Mouse (Mus musculus): ENCODE data around the gene Pfn1.

Pfn1 gene

DNA sequence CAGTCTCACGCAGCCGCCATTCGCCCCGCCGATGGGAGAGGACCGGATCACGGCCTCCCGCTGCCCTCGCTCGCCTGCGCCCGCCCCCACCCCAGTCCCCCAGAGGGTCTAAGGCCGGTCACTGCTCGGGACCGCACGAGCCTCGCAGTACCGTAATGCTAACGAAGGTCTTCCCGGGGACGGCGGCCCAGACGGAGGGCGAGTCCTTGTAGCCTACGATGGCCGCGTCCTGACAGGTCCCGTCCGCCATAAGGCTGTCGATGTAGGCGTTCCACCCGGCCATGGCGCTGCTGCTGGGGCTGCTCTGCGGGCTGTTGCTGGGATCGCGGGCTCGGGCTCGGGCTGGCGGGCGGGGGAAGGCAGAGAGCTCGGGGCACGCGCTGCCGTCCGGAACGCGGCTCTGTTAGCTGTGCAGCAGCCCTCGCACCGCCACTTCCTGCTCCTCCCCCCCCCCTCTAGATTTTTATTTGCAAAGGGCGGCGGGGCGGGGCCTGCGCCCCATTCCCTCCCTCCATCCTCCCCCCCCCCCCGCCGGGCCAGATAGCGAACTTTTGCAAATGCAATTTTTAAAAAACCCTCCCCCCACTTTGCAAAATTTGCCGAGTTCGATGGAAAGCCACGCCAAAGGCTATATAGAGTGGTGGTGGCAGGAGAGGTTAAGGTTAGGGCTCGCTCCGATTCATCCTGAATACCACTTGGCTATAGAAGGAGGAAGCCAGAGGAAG lies at the start of gene Pfn1:
Gene Pfn1, minus strand, starts transcription at position 447 of the 725 bp plus-strand sequence.
- peak; percentile 70 to 85 for DNase-seq (ENCODE audit: low spot score in 2 of 2)

DNA sequence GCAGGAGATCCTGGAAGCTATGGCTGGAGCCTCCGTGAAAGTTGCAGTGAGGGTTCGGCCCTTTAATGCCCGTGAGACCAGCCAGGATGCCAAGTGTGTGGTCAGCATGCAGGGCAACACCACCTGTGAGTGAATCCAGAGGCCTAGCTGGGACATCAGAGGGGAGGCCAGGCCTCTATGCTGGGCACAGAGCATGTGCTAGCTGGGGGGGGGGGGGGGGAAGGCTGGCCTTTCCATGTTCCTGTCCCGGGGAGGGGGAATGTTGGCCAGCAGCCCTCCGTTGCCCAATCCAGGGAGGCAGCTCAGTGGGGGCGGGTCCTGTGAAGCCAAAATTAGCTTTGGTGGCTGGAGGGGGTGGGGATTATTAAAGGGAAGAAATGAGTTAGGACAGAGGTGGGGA lies 48.3 kb upstream of the Pfn1 start:
- DNase-seq (ENCODE audit: low spot score in 2 of 2), result no peak

DNA sequence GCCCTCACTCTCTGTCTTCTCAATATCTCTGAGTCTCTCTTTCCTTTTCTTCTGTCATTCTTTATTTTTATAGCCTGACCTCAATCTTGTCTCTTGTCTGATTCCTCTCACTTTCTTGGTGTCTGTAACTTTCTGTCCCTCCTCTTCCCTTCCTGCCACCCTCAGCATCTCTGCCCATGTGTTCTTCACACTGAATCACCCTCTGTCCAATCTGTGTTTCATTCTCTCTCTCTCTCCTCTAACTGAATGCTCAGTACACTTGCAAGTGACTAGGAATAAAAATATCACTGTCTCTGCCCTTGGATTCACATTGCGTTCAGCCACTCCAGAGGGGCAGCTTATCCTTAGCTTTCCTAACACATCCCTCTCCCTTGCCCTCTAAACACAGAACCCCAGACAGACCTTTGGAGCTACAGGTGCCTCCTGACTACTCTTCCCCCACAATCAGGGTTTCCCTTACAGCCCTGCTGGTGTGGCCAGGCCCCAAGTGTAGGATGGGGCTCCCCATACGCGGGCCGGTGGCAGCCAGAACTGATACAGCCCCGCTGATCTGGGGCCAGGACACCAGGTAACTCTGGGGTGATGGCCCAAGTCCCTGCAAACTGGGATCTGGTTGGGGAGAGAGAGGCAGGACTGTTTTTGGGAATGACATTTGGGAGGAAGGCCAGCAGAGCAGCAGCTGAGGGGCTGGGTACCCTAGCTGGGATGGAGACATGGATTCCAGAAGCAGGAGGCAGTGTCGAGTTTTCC lies 47.7 kb upstream of the Pfn1 start:
- DNase-seq (ENCODE audit: low spot score in 2 of 2), result no peak

GRCm38 (mm10) chr11:70701221-70701955 lies 46.9 kb upstream of the Pfn1 start:
- DNase-seq (ENCODE audit: low spot score in 2 of 2), result no peak

DNA sequence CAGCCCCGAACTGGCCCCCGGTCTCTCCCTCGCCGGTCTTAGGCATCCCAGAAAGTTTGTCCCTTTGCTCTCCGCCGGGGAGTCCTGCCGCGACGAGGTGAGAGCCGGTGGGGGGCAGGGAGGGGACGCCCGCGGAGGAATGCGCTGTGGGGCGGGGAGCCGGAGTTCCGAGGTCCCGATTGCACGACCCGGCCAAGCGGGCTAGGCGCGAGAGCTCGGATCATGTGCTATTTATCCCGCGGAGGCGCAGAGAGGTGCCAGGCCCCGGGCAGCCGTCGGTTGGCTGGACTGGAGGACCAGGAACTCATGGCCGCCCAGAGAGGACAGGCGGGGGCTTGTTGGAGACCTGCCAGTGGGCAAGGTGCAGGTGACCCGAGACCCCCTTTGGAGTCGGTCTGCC lies 46.2 kb upstream of the Pfn1 start:
- DNase-seq (ENCODE audit: low spot score in 2 of 2), result peak; percentile 63 to 69

DNA sequence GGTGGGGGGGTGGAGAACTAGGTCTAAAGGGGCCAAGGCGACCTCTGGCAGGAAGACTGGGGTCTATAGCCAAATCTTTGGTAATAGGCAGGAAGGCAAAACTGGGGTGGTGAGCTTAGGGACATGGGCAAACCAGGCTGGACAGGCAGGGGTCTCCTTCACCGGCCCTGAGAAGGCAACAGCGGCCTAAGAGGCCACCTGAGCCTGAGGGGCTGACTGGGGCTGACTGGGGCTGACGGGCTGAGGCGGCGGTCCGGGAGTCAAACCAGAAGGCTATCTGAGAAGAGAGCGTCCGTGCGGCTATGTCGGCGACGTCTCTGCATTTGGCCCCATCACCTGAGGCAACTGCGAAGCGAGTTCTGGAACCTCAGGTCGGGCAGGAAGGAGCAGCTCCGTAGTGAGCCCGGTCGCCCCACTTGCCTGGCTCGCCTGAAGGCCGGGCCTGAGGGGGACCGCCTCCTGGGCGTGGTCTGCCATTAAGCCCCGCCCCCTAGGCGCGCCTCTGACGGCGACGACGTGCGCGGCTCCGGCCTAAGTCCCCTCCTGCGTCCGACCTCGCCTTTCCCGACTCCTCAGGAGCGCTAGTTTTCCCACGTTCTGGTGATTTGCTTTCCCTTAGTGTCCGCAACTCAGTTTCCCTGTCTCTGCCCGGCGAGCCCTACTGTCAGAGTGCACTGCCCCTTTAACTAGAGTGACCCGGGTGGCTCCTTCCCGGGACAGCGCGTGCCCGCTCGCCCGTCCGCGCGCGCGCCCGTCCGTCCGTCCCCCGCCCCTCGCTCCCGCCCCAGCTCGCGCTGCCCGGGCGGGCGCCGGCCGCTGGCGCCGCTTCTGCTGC lies 45.5 kb upstream of the Pfn1 start, which contains the start of the genes Inca1 and Kif1c:
Gene Inca1, minus strand, starts transcription at position 434 of the 835 bp plus-strand sequence.
Gene Kif1c, plus strand, starts transcription at position 827 of the 835 bp plus-strand sequence.
- DNase-seq (ENCODE audit: low spot score in 2 of 2), result peak; percentile 96 to 97

GRCm38 (mm10) chr11:70699051-70699450 lies 44.6 kb upstream of the Pfn1 start:
- DNase-seq (ENCODE audit: low spot score in 2 of 2), result no peak

GRCm38 (mm10) chr11:70697376-70697775 lies 42.9 kb upstream of the Pfn1 start:
- DNase-seq (ENCODE audit: low spot score in 2 of 2), result no peak

- no peak for DNase-seq (ENCODE audit: low spot score in 2 of 2)
These were observed 39.1 kb upstream of the Pfn1 start for GRCm38 (mm10) chr11:70693504-70693903.

- no peak for DNase-seq (ENCODE audit: low spot score in 2 of 2)
These were observed 35.1 kb upstream of the Pfn1 start for GRCm38 (mm10) chr11:70689578-70689977.

- DNase-seq (ENCODE audit: low spot score in 2 of 2), result no peak
These were observed 33.9 kb upstream of the Pfn1 start for GRCm38 (mm10) chr11:70688372-70688771.

- peak; percentile 76 to 86 for DNase-seq (ENCODE audit: low spot score in 2 of 2)
These were observed 33.3 kb upstream of the Pfn1 start, which contains the start of gene Camta2 for GRCm38 (mm10) chr11:70687601-70688199. Gene Camta2, minus strand, starts transcription at chr11:70688105.

GRCm38 (mm10) chr11:70686901-70687566 lies 32.6 kb upstream of the Pfn1 start:
- DNase-seq (ENCODE audit: low spot score in 2 of 2), result peak in 1 of 2 experiments; percentile 32

DNA sequence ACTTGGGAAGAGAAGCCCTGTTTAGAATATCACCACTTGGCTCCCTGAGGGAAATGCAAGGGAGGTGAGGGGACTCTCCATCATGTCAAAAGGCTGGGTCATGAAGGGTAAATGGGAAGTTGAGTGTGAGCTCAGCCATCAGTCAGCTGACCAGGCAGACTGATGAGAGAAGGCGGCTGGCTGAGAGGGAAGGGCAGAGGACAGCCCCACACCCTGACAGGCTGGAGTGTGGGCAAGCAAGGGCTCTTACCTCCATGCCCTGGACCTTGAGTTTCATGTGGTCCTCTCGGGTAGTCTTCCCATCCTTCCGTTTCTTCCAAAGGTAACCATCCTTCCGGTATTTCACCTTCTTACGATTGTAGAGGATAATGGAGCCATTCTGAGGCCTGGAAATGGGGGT lies 29.2 kb upstream of the Pfn1 start:
- no peak for DNase-seq (ENCODE audit: low spot score in 2 of 2)

DNA sequence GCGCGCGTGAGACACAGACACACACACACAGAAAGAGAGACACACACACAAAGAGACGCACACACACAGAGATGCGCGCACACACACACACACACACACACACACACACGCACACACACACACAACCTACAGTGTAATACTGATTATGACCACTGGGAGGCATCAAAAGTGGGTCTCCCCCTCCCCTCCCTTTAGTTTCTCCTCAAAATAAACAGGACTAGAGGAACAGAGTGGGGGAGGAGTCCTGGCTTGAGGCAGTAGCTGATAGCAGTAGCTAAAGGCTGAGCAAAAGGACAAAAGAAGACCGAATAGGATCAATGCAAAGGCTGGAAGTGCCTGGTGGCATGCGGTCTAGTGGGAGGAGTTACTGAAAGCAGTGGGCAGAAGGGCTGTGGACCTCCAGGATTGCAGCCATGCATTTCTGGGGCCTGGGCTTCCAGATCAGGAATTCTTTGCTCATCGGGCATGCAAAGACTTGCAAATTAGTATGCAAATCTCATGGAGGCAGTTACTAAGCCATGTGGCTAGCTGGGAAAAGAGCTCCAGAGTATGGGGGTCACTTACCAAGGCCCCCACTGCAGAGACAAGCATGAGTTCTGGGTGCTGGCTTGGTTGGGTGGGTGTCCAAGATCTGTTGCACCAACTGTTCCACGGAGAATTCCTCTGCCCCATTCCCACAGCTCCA lies 27.6 kb upstream of the Pfn1 start:
- no peak for DNase-seq (ENCODE audit: low spot score in 2 of 2)

GRCm38 (mm10) chr11:70681170-70681569 lies 26.7 kb upstream of the Pfn1 start:
- no peak for DNase-seq (ENCODE audit: low spot score in 2 of 2)

GRCm38 (mm10) chr11:70679894-70680293 lies 25.4 kb upstream of the Pfn1 start:
- peak in 1 of 2 experiments; percentile 60 for DNase-seq (ENCODE audit: low spot score in 2 of 2)

- no peak for DNase-seq (ENCODE audit: low spot score in 2 of 2)
These were observed 24.9 kb upstream of the Pfn1 start for GRCm38 (mm10) chr11:70679361-70679760.

DNA sequence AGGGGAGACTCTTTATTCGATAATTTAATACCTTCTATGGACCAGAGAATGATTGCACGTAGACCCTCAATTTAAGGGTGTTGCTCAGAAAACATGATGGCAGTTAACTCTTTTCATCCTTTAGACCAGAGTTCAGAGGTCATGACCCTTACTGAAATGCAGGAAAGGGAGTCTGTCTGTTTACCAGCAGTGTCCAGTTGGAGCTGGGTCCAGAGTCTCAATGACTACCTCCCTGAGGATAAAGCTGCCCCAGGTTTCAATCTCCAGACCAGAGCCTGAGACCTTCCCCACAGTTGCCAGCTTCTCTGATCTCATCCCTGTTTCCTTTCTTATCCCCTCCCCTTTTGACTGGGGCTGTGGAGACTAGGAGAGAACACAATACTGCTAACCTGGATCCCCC lies 24.1 kb upstream of the Pfn1 start:
- no peak for DNase-seq (ENCODE audit: low spot score in 2 of 2)

DNA sequence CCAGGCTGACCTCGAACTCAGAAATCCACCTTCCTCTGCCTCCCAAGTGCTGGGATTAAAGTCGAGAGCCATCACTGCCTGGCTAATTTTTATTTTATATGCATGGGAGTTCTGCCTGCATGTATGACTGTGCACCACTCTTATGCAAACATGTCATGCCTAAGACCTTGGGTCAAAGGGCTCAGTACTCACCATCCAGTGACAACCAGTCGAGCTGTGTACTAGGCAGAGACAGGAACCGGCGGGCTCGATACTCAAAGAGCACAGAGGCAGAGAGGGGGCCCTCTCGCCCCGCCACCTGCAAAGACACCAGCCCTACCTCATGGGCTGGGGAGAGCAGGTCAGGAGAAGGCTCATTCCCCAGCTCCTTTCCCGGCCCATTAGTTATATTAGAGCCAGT lies 23.6 kb upstream of the Pfn1 start:
- DNase-seq (ENCODE audit: low spot score in 2 of 2), result no peak

Data from spleen, postnatal 10 days (tissue).